Mouse (Mus musculus) ovary, postnatal 36 days (tissue): ENCODE results near the gene Rbm33.

Experiments
- DNase-seq: peaks from one replicate; pipeline ENCODE4 v3.0.0; 2022; ENCODE audit warnings: low spot score, mixed read lengths

The Rbm33 gene

DNA sequence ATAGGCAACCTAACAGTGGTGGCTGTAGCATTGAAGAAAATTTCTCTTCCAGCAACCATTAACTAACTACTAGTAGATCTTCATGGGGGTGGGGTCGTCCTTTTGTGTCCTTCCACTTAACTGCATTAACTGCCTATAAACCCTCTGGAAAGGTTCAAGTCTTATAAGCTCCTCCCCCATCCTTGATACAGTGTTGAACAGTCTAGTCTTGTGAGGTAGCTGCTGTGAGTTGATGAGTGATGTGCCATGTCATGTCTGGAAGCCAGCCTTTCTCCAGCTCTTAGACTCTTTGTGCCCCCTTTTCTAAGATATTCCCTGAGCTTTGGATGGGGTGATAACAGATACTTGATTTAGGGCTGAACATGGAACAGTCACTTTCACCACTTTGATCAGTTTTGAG, 7.5 kb downstream of the Rbm33 start:
- DNase-seq: no peak

DNA sequence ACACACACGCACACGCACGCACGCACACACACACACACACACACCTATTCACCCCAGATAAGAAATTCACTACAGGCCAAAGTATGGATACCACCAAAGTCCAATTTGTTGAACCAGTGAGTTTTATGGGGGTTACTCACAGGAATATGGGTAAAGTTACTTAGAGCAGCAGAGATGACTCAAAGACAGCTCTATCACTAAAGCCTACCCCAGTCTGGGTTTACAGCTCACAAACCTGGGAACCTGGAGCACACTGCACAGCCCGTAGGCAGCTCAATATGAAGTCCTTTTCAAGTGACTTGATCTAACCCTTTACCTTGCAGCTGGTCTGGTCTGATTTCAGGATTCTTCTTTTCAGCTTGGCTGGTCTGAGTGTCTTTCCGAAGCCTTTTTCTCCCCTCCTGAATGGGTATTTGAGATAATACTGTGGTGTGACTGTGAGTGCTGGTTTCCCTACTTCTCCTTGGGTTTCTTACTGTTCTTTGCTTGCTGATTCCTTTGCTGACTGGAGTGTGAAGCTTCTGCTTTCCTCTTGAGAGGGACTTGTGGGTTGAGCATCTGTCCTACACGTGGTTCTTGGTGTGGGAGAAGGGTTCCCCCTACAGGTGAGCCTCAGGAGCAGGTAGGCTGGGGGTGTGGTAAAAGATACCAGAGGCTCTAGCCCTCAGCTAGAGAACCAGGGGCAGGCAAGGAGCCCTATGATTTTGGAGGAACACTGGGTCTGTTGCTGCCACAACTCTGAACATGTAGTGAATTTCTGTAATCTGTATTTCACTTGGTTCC, 12.3 kb downstream of the Rbm33 start:
- no peak for DNase-seq

DNA sequence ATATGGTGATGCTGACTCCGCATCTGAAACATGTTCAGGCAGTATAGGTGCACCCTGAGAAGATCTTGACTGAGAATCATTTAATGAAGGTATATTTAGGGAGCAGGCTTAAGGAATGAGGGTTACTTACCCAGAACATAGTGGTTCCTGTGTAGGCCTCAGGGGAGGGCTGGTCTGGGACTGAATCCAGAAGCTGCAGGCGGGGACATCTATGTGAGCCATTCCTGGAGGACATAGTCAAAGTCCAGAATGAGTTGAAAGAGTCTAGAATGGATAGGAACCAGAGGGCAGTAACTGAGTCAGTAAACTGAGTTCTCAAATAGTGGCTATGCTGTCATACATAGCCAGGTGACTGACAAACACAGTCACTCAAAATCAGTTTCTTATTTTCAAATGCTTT, 16.8 kb downstream of the Rbm33 start:
- DNase-seq: no peak

DNA sequence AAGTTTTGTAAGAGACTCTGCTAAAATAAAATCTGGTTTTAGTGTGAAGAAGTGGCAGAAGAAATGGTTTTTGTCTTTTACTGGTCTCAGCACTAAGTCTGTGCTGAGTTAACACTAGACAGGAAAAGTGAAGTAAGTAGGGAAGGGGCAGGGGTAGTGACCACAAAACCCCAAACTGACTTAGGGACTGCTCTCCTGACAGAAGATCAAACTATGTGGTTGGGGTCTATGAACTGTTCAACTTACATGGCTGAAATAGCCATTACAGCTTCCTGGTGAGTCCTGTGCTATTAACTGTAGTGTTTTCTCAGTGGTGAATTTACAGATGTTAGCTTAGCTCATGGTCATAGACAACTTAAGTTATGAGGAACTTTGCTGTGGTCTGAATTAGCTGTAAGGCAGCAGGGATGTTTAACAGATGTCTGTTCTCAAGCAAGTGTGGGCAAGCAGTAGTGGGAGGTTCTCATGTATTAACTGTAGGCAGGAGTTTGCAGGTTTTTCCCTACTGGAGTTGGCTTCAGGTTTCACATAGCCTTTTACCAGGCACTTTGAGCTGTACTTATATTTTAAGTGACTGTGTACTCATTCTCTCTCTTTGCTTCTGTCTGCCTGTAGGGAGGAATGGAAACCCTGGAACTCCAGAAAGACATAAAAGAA, 35.1 kb downstream of the Rbm33 start:
- DNase-seq: no peak

DNA sequence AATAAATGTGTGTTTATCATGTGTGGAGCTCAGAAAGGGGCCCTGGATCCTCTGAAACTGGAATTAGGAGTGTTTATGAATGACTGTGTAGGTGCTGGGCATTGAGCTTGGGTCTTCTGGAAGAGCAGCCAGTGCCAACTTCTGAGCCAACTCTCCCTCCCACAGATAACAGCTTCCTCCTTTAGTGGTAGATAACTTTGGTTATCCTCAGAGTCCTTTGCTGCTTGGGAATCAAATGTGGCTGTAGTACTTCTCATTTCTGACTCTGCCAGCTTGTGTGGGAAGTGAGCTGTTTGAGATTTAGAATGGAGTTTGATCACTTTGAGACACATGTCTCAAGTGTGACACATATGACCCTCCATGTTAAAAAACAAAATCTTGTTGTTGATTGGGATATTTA, 38.7 kb downstream of the Rbm33 start:
- DNase-seq: no peak

DNA sequence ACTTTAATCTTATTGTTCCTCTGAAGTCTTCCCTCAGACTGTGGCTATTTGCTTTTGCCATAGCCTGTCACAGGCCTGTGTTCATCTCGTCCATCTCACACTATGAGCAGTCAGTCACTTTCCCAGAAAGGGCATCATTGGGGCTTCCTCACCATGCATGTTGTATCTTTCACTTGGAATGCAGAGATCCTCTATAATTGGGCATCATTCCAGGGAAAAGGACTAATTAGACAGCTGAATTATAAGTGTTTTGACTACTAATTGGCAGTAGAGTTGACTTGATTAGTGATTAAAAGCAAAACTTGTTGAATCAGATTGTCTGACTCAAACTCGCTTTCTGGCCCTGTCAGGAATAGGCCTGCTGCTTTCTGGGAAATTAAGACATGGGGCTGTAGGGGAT, 43.8 kb downstream of the Rbm33 start:
- no peak for DNase-seq

DNA sequence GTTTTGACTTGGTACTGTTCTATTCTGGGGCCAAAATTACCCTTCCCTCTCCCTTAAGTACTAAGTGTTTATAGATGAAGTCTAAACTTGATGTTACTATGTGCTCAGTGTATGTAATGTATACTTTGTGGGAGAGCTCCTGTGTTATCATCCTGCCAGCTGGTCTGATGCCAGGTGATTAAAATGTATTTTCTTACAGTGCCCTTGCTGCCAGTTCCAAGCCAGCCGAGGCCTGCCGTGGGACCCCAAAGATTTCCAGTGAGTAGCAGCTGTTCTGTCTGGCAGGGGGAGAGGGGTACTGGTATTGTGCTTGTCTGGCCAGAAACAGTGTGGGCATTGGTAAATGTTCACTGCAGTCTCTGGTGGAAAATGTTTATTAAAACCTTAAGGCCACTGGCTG, 51.1 kb downstream of the Rbm33 start:
- no peak for DNase-seq

DNA sequence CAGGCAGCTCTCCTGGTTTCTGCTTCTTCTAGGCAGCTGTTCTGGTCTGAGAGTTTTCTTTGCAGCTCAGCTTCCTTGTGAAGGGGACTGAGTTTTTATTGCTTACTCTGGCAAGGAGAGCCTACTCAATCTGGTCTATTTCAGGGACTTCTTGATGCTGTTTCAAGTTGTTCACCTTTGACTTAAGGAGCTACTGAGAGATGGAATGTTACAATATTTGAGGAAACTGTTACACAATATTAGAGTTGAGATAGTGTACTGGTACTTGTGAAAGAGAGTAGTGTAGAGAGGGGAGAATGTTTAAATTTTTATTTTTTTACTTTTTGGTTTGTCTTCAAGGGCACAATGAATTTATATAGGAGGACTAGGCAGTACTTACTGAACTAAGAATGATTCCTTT, 53.9 kb downstream of the Rbm33 start:
- DNase-seq: no peak

DNA sequence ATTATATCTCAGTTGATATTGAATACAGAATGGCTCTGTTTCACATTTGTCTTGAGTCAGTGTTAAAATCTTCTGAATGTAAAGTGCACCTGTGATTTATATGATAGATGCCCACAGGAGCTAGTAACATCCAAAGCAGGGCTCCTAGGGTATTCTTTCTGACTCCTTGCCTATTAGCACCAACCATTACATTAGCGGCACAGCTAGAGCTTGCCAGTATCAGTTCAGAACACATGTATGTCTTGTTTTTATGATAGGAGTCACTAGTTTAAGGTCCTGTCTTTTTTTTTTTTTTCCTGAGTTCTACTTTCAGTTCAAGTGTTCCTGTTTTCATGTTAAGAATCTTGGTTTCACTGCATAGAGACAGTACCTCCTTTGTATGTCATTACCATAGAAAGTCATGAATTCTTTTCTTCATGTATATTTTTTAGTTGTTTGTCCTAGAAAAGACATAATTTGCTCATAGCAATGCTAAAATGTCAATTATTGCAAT, 55.3 kb downstream of the Rbm33 start:
- no peak for DNase-seq

DNA sequence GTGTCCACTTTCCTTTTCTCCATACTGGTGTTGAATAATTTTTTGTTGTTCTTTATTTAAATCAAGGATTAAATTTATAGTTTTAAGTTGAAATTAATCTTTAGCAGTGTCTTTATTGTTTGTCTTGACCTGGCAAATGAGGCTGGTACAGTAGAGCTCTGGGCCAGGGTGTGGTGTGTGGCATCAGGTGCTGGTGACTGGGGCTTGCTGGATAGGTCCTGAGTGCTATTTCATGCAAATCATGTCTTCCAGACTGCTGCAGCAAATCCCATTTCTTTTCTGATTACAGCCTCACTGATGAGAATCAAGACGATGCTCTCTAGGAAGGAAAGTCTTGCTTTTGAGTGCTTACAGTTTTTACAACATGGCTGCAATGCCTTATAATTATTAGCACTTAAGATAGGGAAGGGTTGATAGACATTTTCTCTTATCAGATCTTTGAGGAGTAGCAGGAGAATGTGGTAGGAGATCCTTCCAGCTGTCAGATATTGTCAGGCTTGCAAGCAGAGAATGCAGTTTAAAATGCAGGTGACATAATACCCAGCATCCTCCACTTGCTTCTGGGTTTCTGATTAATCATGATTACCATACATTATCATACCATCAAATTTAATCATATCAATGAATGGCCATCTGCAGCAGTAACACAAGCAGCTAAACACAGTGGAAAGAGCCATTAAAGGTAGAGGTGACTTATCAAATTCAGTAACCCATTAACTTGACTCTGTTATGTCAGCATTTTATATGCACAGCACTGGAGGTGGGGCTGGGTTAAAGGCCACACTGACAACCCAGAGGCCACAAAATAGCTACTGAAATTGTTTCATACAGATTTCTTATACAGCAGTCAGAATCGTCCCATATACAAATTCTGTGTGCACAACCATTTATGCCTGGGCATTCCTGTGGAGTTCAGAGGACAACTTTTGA, 56.8 kb downstream of the Rbm33 start:
- DNase-seq: no peak

DNA sequence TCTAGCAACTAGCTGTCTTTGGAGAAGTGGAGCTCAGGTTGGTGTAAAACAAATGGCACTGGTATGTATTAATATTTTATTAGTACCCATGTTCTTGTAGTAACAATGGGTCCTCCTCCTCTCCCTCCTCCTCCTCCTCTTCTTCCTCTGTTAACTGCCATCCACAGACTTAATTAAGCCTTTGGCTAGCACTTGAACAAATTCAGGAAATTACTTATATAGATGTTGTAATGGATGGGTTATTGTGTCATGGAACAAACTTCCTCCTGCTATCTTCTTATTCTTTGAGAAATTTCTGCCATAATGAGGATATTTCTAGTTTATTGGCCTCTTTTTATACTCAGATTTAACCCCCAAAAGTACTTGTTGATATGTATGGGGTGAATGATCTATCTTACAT, 60.4 kb downstream of the Rbm33 start:
- DNase-seq: no peak

DNA sequence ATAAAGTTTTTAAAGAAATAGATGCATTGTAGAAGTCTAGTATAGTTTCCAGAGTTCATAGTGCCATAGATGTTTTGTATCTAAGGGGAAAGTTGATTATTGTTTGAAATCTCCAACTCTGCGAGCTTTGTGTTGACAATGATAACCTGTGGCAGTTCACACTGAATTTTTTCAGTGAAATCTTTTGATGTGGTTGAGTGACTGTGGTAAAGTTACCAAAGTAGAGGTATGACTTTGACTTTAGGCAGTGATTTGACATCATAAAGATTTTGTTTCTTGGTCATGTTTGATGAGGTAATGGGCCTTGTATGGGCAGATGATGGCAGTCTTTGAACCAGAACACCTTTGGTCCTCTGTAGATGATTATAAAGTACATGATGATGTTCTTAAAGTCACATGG, 65.4 kb downstream of the Rbm33 start:
- no peak for DNase-seq

DNA sequence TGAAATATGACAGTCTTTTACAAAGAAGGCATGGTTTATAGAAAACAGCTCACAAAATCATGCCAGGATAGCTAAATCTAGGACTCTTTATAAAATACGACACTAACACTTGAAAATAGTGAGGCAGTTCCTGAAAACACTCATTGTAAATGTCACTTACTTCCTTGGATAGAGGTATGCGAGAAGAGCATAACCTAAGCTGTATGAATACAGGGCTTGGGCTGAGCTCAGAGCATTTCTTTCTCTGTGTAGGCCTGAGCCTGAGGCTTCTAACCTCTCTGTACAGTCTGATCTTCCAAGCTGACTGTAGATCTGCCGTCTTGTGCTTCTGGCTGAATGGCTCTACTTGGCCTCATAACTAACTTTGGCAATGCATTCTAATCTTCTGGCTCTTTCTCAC, 69.9 kb downstream of the Rbm33 start:
- no peak for DNase-seq

DNA sequence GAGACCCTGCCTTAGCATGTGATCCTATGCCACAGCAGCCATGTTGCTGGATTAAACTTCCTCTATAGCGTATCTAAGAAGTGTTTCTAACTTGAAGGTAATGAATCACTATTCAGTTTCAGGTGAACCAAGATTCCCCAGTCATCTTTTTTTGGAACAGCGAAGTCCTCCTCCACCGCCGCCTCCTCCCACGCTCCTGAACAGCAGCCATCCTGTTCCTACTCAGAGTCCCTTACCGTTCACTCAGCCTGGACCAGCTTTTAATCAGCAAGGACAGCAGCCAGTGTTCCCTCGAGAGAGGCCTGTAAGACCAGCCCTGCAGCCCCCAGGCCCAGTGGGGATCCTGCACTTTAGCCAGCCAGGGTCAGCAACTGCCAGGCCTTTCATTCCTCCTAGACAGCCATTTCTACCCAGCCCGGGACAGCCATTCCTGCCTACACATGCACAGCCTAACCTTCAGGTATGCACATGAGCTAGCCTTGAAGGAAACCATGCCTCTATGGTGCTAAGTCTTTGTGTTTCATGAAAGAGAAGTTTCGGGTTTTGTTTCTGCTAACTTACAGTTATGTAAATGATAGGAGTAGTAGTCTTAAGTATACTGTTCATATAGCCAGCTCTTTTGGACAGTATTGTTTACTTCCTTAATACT, 70.7 kb downstream of the Rbm33 start:
- DNase-seq: no peak

DNA sequence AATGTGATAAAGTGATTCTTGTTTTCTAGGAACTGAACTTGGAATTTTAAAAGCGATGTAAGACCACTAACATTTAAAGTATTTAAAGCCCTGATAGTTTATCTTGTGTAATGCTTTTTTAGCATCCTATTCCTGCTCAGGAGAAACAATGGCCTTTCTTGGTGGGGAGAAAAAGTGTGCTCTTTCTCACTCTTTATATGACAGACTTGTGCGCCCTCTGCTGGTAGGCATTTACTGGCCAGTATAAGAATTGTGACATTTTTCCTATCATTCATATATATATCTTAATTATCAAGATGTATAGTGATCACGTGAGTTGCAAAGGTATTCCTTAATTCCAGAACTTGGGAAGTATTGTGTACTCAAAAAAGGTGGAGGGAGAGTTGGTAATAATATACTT, 71.3 kb downstream of the Rbm33 start:
- peak; percentile 28 for DNase-seq

DNA sequence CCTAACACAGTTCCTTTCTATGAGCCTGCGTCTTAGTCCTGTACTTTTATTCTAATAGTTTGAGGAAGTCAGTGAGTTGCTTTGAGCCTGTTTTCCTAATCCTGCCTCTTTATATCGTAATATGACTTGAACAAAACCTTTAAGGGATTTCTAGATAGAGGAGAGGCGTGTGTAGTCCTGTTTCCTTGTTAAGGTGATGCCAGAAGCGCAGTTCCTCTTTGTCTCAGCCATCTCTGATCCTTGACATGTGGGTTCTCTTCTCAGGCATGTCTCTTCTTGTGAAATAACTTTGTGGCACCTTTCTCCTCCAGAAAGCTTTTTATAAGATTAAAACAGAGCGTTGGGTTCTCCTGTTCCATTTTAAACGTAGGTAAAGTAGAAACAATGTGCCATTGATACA, 73.3 kb downstream of the Rbm33 start:
- no peak for DNase-seq

DNA sequence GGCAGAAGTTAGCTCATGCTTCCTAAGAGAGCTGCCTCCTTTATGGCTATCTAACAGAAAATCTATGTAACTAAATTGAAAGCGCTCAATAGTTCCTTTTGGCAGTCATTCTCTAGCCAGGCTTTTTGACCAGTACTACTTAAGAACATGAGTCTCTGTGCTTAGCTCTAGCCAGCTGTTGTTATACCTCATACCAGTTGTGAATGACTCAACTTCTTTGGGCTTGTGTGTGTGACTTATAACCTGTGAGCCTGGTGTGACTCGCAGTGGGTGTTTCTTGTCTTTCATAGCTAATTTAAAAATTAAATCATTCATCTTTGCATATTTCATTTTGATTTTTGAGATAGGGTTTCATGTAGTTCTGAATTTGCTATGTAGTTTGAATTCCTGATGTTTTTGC, 80.4 kb downstream of the Rbm33 start:
- no peak for DNase-seq

DNA sequence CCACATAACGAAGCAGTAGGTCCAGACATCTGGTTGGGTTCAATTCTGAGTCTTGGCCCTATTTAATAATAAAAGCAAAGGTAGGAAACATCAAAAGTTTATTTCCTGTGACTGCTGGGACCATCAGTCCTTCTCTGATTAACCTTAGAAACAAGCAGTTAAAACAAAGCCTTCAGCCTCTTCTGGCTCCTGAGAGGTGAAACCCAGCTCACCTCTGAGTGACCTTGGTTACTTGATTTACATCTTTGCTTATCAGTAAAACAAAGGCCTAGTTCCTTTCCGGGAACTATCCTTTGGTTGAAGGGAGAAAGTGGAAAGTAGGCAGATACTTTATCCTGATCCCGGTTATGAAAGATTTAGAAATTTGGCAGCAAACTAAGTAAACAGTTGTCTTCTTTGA, 81.8 kb downstream of the Rbm33 start:
- DNase-seq: no peak

DNA sequence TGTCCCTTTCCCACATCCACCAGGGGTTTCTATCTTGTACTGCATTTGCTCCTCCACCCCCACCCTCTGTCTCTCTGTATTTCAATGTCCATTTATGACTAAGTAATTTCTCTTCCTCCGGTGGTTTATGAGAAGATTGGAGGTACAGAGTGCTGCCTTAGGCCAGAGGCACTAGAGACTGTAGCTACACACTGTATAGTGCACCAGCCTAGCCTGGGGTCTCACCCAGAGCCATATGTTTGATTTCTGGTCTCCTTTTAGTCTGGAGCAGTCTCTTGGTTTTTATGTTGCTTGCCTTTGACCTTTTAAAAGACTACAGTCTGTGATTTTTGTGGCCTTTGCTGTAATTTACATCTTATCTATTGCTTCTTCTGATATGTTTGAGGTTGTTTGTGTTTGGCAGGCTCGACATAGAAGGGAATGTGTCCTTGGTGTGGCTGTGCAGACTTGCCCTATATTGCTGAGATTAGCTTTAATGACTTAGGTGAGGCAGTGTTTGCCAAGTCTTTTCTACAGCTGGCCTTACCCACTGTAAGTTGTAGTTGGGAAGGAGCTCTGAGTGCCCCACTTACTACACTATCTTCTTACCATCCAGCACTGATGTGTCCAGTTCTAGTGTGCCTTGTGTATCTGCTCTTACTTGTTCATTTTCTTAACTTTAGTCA, 82.7 kb downstream of the Rbm33 start:
- no peak for DNase-seq

DNA sequence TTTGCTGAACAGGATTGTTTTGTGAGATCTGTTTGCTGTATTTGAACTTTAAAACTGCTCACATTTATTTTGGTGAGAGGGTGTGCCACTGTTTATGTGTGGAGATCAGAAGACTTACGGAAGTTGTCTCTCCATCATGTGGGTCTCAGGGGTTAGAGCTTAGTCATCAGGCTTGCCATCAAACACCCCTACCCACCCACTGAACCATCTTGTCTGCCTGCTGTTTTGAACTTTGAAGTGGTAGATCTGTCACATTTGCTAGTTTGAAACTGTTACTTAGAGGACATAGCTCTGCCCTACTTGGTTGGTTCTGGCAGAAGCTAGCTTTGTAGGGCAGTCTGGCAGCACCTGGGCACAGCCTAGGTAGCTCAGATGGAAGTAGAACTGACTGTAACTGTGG, 85.8 kb downstream of the Rbm33 start:
- no peak for DNase-seq

DNA sequence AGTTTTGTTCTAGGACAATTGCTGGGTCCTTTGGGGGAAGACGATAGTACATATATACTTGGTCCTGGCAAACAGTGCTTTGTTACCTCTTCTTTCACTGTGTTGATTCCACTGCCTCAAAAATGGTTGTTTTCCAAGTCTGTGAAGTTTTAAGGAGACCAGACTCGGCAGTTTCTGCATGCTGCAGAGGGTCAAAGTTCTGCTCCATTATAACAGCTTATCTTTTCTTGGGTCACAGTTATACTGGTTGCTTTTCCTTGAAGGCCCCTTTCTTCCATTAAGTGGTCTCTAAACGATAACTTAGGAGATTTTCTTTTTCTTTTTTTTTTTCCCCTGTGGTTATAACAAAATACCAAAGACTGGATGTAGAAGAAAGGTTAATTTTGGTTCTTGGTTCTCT, 89.7 kb downstream of the Rbm33 start:
- DNase-seq: no peak
